Mouse (Mus musculus): Measurements from ENCODE around the gene Sar1a. TPM values are rescaled to one million over a fixed set of nuclear protein-coding genes. Genes with fewer than 3 reads are reported as not detected.

The Sar1a gene
- total RNA-seq, 1 experiment from 2014 or later, result 112 TPM

DNA sequence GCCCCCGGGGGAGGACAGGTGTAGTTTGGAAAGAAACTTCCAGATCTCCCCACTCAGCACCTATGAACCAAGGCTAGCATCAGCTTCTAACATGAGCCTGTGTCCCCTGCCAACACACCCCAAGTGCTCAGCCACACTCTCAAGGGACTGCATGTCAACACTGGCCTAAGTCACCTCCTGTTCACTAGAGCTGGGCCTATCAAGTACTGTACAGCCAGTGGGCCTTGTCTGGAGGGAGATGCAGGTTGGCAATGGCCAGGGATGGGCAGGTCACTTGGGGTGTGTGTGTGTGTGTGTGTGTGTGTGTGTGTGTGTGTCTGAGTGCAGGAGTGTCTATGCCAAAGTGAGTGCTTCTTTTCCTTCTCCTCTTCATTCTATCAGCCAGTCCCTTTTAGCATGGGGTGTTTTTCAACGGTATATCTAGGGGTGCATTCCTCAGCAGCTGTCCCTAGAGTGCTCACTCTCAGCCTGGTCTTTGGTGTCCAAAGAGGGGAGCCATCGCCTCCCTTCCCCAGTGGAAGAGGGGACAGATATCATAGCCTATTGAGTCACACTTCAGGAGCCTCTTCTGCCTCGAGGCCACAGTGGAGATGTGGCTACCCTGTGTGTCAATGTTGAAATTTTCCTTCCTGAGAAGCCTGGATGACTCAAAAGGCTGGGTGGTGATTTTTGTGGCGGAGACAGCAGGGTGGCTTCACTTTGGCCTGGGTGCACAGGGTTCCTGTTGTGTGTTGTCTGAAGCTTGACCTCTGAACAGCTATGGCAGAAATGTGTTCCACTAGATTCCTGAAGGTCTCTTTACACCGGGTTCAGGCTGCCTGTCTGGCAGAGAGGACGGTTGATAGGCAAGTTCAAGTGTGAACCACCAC, 36.1 kb downstream of the Sar1a start:
- ATAC-seq (replicated peaks in 1 of 2; ENCODE audit: insufficient read depth in 1 of 2, low FRiP score in 2 of 2, low TSS enrichment in 1 of 2, low read depth in 1 of 2, poor library complexity in 2 of 2, severe bottlenecking in 2 of 2), result no peak; a peak in 1 of 4 replicates

GRCm38 (mm10) chr10:61717406-61718296, 37.6 kb downstream of the Sar1a start:
- no peak for ATAC-seq (replicated peaks in 1 of 2; ENCODE audit: insufficient read depth in 1 of 2, low FRiP score in 2 of 2, low TSS enrichment in 1 of 2, low read depth in 1 of 2, poor library complexity in 2 of 2, severe bottlenecking in 2 of 2)

DNA sequence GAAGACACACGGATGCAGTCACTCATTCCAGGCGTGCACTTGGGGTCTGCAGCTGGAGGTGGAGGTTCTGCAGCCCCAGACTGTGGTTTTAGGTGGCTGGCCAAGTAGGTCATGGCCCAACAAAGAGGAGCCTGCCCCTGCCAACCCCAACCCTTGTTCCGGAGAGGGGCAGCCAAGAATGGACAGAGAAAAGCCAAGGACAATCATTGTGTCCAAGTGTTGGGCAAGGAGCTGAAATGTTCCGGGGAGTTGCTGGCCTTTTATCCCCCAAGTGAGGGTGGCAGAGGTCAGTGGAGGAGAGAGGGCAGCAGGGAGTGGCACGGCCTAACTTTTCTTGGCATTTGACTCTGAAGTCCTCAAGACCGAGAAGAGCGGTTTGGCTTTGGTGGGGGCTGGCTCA, 40.2 kb downstream of the Sar1a start:
- ATAC-seq (replicated peaks in 1 of 2; ENCODE audit: insufficient read depth in 1 of 2, low FRiP score in 2 of 2, low TSS enrichment in 1 of 2, low read depth in 1 of 2, poor library complexity in 2 of 2, severe bottlenecking in 2 of 2), result no peak

DNA sequence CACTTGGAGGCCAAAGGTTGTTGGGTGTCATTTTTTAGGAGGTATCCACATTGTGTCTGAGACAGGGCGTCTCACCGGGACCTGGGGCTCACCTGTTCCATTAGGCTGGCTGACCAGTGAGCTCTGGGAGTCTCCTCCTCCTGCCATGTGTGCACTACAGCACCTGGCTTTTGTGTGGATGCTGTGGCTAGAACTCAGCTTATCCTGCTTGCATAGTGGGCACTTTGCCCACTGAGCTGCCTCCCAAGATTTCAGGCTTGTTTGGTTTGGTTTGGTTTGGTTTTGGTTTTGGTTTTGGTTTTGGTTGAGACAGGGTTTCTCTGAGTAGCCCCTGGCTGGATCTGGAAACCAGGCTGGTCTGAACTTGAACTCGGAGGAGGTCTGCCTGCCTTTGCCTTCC, 42.1 kb downstream of the Sar1a start:
- no peak for ATAC-seq (replicated peaks in 1 of 2; ENCODE audit: insufficient read depth in 1 of 2, low FRiP score in 2 of 2, low TSS enrichment in 1 of 2, low read depth in 1 of 2, poor library complexity in 2 of 2, severe bottlenecking in 2 of 2)

DNA sequence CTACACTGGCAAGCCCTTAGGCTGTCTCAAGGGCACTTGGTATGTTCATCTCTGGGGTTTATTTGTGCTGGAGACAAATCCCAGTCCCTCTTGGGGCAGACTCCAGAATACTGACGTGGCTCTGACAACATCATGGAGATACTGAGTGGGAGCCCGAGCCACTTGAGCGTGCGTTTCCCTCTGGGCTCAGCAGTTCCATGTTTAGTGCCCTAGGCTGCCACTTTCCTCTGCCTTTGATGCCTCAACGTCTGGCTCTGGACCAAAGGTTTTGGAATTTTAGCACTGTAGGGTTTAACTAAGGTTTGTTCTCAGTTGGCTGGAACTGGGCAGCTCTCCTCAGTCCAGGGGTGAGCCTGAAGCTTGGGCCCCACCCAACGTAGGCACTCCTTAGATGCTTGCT, 43.2 kb downstream of the Sar1a start:
- no peak for ATAC-seq (replicated peaks in 1 of 2; ENCODE audit: insufficient read depth in 1 of 2, low FRiP score in 2 of 2, low TSS enrichment in 1 of 2, low read depth in 1 of 2, poor library complexity in 2 of 2, severe bottlenecking in 2 of 2)

DNA sequence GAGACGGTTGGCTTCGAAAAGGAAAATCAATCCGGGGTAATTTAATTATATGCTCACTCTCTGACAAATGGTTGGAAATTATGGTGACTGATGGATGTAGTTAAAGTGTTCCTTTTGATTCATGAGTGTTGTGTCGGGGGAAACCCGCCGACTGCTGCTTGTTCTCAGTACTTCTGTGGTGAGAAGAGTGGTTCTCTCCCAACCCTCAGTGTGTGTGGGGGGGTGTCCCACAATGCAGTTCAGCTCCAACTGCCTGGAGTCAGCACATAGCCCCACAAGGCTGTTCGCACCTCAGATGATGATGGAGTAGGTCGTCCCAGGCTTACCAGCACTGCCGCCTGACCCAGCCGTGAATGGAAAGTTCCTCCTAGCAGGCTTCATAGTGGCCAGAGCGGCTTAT, 49.1 kb downstream of the Sar1a start:
- no peak for ATAC-seq (replicated peaks in 1 of 2; ENCODE audit: insufficient read depth in 1 of 2, low FRiP score in 2 of 2, low TSS enrichment in 1 of 2, low read depth in 1 of 2, poor library complexity in 2 of 2, severe bottlenecking in 2 of 2)

DNA sequence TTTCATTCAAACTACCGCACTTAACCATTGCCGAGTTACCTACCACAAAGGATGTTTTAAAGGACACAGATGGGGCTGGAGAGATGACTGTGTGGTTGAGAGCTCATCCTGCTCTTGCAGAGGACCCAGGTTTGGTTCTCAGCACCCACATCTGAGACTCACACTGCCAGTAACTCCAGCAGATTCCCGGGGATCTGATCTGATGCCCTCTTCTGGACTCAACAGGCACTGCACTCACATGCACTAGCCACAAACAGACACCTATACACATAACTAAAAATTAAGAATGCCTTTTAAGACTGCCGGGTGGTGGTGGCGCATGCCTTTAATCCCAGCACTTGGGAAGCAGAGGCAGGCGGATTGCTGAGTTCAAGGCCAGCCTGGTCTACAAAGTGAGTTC, 50.1 kb downstream of the Sar1a start:
- ATAC-seq (replicated peaks in 1 of 2; ENCODE audit: insufficient read depth in 1 of 2, low FRiP score in 2 of 2, low TSS enrichment in 1 of 2, low read depth in 1 of 2, poor library complexity in 2 of 2, severe bottlenecking in 2 of 2), result no peak

DNA sequence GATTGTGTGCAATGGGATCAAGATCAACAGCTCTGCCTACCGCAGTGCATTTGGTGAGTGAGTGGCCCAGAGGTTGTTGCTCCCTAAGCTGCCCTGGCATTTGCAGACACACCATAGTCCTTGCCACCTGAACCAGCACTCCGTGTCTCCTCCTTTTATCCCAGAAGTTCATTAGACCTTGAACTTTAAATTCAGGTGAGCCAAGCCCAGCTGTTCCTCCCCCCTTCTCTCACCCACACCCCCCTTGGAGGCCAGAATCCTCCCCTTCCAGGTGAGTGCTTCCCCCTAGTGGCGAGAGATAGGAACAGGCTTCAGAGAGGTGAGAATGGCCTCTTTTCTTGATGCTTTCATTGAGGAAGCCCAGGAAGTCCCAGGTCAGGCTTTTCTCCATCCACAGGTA, 54.3 kb downstream of the Sar1a start:
- ATAC-seq (replicated peaks in 1 of 2; ENCODE audit: insufficient read depth in 1 of 2, low FRiP score in 2 of 2, low TSS enrichment in 1 of 2, low read depth in 1 of 2, poor library complexity in 2 of 2, severe bottlenecking in 2 of 2), result peak in 1 of 2 experiments; percentile 56; a peak in 1 of 4 replicates

DNA sequence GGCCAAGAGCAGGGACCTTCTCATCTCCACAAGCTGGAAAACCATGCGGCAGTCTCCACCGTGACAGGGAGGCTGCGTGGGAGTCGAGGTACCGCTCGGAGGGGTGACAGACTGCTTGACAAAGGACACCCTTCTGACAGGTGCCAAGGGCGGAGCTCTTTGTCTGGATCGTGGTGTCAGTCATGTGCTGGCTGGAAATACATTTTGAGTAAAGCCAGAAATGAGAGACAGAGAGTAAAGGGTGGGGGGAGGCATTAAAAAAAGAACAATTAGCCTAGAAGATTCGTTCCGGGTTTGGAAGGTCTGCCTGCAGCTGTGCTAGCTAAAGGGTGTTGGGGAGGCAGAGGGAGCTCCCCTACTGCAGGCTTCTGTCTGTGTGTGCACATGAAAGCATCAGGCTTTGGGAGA, 56.6 kb downstream of the Sar1a start:
- no peak for ATAC-seq (replicated peaks in 1 of 2; ENCODE audit: insufficient read depth in 1 of 2, low FRiP score in 2 of 2, low TSS enrichment in 1 of 2, low read depth in 1 of 2, poor library complexity in 2 of 2, severe bottlenecking in 2 of 2)

DNA sequence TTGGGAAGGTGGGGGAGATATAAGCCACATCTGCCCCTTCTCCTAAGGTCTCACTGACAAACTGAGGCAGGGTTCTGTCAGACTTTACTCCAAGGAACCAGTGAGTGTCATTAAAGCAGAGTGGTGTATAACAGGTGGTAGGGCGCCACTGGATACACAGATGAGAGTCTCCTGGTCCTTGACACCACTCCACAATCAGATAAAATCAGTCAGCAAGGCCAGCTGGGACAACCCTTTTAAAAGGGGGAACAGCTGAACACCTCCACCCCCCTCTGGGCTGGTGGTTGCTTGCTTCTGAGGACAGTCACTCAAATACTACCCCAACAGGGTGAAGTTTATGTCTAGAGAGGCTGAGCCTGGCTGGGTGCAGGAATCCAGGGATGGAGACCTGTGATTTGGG, 57.4 kb downstream of the Sar1a start:
- no peak for ATAC-seq (replicated peaks in 1 of 2; ENCODE audit: insufficient read depth in 1 of 2, low FRiP score in 2 of 2, low TSS enrichment in 1 of 2, low read depth in 1 of 2, poor library complexity in 2 of 2, severe bottlenecking in 2 of 2)

GRCm38 (mm10) chr10:61738126-61738525, 58.0 kb downstream of the Sar1a start:
- no peak for ATAC-seq (replicated peaks in 1 of 2; ENCODE audit: insufficient read depth in 1 of 2, low FRiP score in 2 of 2, low TSS enrichment in 1 of 2, low read depth in 1 of 2, poor library complexity in 2 of 2, severe bottlenecking in 2 of 2)

DNA sequence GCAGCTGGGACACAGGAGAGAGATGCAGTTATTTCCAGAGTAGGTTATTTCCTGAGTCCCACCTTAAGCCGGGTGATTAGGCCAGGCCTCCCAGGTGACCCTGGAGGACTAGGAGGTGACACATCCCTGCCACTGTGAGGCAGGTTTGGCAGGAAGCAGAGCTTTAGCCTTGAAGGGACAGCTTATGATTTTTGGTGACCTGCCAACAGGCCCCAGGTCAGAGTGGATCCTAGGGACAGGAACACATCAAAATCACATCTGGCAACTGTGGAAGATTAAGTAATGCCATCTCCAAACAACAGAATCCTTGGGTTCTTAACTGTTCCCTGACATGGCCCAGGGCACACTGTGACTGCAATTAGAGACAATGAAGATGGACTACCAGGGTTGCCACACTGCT, 61.2 kb downstream of the Sar1a start:
- ATAC-seq (replicated peaks in 1 of 2; ENCODE audit: insufficient read depth in 1 of 2, low FRiP score in 2 of 2, low TSS enrichment in 1 of 2, low read depth in 1 of 2, poor library complexity in 2 of 2, severe bottlenecking in 2 of 2), result no peak

GRCm38 (mm10) chr10:61741873-61742272, 61.8 kb downstream of the Sar1a start:
- ATAC-seq (replicated peaks in 1 of 2; ENCODE audit: insufficient read depth in 1 of 2, low FRiP score in 2 of 2, low TSS enrichment in 1 of 2, low read depth in 1 of 2, poor library complexity in 2 of 2, severe bottlenecking in 2 of 2), result no peak

- ATAC-seq (replicated peaks in 1 of 2; ENCODE audit: insufficient read depth in 1 of 2, low FRiP score in 2 of 2, low TSS enrichment in 1 of 2, low read depth in 1 of 2, poor library complexity in 2 of 2, severe bottlenecking in 2 of 2), result no peak
These were observed 62.2 kb downstream of the Sar1a start for GRCm38 (mm10) chr10:61742336-61742735.

Other genes with a start within 250 kb of the Sar1a start
- 12.8 and 17.4 TPM in 2 replicates for gene Eif4ebp2, start 227.6 kb upstream of the Sar1a start, total RNA-seq (2017)
- 2.3 and 3.7 TPM in 2 replicates for gene Lrrc20, start 204.5 kb upstream of the Sar1a start, total RNA-seq (2017)
- gene Npffr1, start 84.8 kb upstream of the Sar1a start, total RNA-seq (2017), result 0.19 TPM in 1 of 2 replicates, not detected in the other
- gene Ppa1, start 31.7 kb upstream of the Sar1a start, total RNA-seq (2017), result 136 and 165 TPM in 2 replicates
- 14.5 and 15.8 TPM in 2 replicates for gene Tysnd1, start 15.2 kb downstream of the Sar1a start, total RNA-seq (2017)
- 3.8 and 8.1 TPM in 2 replicates for gene Aifm2, start 35.0 kb downstream of the Sar1a start, total RNA-seq (2017)
- 3.2 and 6.3 TPM in 2 replicates for gene H2afy2, start 103.8 kb downstream of the Sar1a start, total RNA-seq (2017)